Mouse (Mus musculus) heart, postnatal 0 days (tissue): ENCODE data around the gene Nfasc. TPM values are rescaled to one million over a fixed set of nuclear protein-coding genes. Genes with fewer than 3 reads are reported as not detected.

Experiments
- ATAC-seq: fragments of 200-750 bp; cut with Nextera tagmentation; 2 replicates; pipeline ENCODE4 v1.8.0; 2017; ENCODE audit warnings: low read depth, moderate number of reproducible peaks, moderate library complexity; ENCODE audit not compliant: insufficient read depth
- DNase-seq: peaks from one replicate; pipeline ENCODE4 v3.0.0-alpha.2; 2016; ENCODE audit warnings: low spot score
- H3K27ac ChIP-seq: fragments of 300-500 bp; sonication (generic); 2 replicates; pipeline ENCODE4 v1.5.1; 2014; ENCODE audit warnings: low read depth, mild to moderate bottlenecking
- H3K27me3 ChIP-seq: fragments of 300-500 bp; sonication (generic); 2 replicates; pipeline ENCODE4 v1.6.1; 2014; ENCODE audit warnings: low read length, mixed read lengths; ENCODE audit not compliant: control insufficient read depth, insufficient read depth
- H3K36me3 ChIP-seq: fragments of 300-500 bp; sonication (generic); replicated peaks from 2 replicates; pipeline ENCODE4 v1.6.1; 2014; ENCODE audit warnings: low read length, mixed read lengths; ENCODE audit not compliant: control insufficient read depth, insufficient read depth
- H3K4me1 ChIP-seq: fragments of 300-500 bp; sonication (generic); 2 replicates; pipeline ENCODE4 v1.6.1; 2014; ENCODE audit warnings: antibody characterized with exemption; ENCODE audit not compliant: control insufficient read depth, insufficient read depth
- H3K4me2 ChIP-seq: fragments of 300-500 bp; sonication (generic); 2 replicates; pipeline ENCODE4 v1.6.1; 2014; ENCODE audit warnings: low read depth, mild to moderate bottlenecking, low read length, moderate library complexity
- H3K4me3 ChIP-seq: fragments of 300-500 bp; sonication (generic); 2 replicates; pipeline ENCODE4 v1.5.1; 2014; ENCODE audit warnings: low read depth, low read length
- H3K9ac ChIP-seq: fragments of 300-500 bp; sonication (generic); replicated peaks from 2 replicates; pipeline ENCODE4 v1.6.1; 2014; ENCODE audit warnings: low read depth, low read length, mixed read lengths
- H3K9me3 ChIP-seq: fragments of 300-500 bp; sonication (generic); replicated peaks from 2 replicates; pipeline ENCODE4 v1.6.1; 2016; ENCODE audit warnings: low read length; ENCODE audit not compliant: control insufficient read depth
- CTCF ChIP-seq: IDR thresholded peaks from 2 replicates; pipeline ENCODE4 v1.5.1; 2016; ENCODE audit warnings: antibody characterized with exemption, control low read depth, low read depth
- EP300 ChIP-seq: IDR thresholded peaks from 2 replicates; pipeline ENCODE4 v1.6.1; 2016; ENCODE audit warnings: antibody characterized with exemption, low read depth
- WGBS: fragments of 180-500 bp; shearing (Covaris S2); extraction: QIAGEN DNeasy Blood & Tissue Kit; methylation state at CpG from one replicate; pipeline ENCODE4 v1.1.7; 2014; 5-methylcytosine and 5-hydroxymethylcytosine counted together
- polyA plus RNA-seq: library from polyadenylated mRNA; unstranded; fragments of >200 nt; fragmentation: Nextera tagmentation; extraction: Ambion mirVana; gene quantifications from 2 replicates; pipeline ENCODE4 v1.2.1, GENCODE M21; 2015
- total RNA-seq: library from RNA; depleted of rRNA; stranded (reverse); fragments of >200 nt; gene quantifications from 2 replicates; pipeline ENCODE4 v1.2.3, GENCODE M21; 2014; ENCODE audit warnings: low replicate concordance

Nfasc gene
- total and polyA plus RNA-seq, 2 experiments from 2014 or later = 0.08 to 0.11 TPM

DNA sequence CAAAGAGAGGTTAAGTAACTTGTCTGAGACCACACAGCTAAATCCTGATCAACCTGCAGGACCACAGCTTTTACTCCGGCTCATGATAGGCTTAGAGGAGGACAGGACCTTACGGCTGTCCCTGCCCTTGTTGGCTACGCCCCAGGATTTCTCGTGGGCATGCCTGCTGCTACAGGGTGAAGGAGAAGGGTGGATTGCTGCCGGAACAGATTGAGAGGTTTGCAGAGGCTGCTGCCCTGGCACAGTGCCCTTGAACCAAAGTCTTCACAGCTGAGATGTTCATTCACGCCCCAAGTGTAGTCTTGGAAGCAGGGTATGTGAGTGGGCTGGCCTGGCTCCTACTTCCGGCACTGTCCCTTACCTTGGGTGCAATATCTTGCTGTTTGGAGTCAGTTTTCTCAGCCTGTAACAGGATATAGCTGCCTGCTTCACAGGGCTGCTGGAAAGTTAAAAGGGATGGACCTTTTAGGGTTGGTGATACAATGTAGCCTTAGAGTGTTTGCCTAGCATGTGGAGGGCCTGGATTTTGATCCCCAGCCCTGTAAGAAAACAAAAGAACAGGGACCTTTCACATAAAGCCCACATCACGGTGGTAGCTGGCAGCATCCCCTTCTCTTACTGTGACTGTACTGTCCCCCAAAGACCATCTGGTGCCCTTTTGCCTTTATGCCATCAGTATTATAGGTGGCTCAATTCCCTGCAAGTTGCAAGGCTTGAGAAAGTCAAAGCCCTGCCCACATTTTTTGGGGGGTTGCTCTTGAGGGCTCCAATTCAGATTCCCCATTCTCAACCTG, 180.5 kb downstream of the Nfasc start:
- DNase-seq = no peak
- ATAC-seq = no peak
- Histone ChIP-seq H3K36me3 (no peaks in the 10 kb centered on the region), H3K4me3 (no peak overlapping the region), H3K9ac (no peak overlapping the region), H3K4me2 (no peak overlapping the region), H3K27me3 (0 out of 2 replicates have a peak, but pooled peaks cover 3% of the 10 kb centered on the region), H3K27ac (no peak overlapping the region), H3K4me1 (peaks cover 22% of the 10 kb centered on the region), H3K9me3 (no peaks in the 10 kb centered on the region)
- WGBS = 42% methylated on average over 8 of the region's 8 CpGs
- TF ChIP-seq CTCF = no peak
- TF ChIP-seq EP300 = no peak

GRCm38 (mm10) chr1:132559045-132559444, 182.6 kb downstream of the Nfasc start:
- Histone ChIP-seq H3K9ac (no peak overlapping the region), H3K4me1 (peaks cover 22% of the 10 kb centered on the region), H3K36me3 (no peaks in the 10 kb centered on the region), H3K9me3 (no peaks in the 10 kb centered on the region), H3K27me3 (0 out of 2 replicates have a peak, but pooled peaks cover 3% of the 10 kb centered on the region), H3K4me2 (no peak overlapping the region), H3K4me3 (no peak overlapping the region), H3K27ac (no peak overlapping the region)
- ATAC-seq = no peak
- TF ChIP-seq CTCF = no peak
- no peak for TF ChIP-seq EP300
- no peak for DNase-seq
- WGBS = 39% methylated on average over 6 of the region's 6 CpGs

GRCm38 (mm10) chr1:132557901-132558631, 183.5 kb downstream of the Nfasc start:
- Histone ChIP-seq H3K27ac (no peak overlapping the region), H3K4me3 (no peak overlapping the region), H3K9ac (no peak overlapping the region), H3K9me3 (no peaks in the 10 kb centered on the region), H3K36me3 (no peaks in the 10 kb centered on the region), H3K4me2 (no peak overlapping the region), H3K4me1 (peaks cover 22% of the 10 kb centered on the region), H3K27me3 (0 out of 2 replicates have a peak, but pooled peaks cover 3% of the 10 kb centered on the region)
- DNase-seq (peak; percentile 54), ATAC-seq (peak; percentile 88)
- 16% methylated on average over 9 of the region's 9 CpGs for WGBS
- no peak for TF ChIP-seq EP300
- TF ChIP-seq CTCF = no peak

DNA sequence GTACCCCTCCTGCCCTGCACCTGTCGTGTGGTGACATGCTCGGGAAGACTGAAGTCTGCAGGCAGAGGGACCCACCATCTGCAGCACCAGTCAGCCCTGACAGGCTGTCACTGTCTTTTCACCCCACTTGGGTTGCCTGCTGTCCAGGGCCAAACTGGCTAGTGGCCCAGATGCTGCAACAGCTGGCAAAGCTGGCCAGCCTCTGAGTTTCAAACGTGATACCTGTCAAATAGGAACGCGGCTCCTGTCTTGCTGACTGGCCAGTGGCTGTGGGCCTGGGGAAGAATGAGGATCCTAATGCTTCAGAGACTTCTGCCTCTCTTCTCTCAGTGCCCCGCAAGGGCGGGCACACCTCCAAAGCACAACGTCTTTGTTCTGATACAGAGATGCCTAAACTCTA, 197.8 kb downstream of the Nfasc start:
- H3K36me3 ChIP-seq = no peaks in the 10 kb centered on the region
- H3K4me3 ChIP-seq = no peak overlapping the region
- DNase-seq (no peak), ATAC-seq (no peak)
- H3K27me3 ChIP-seq = peaks cover 74% of the 10 kb centered on the region
- H3K27ac ChIP-seq = no peak overlapping the region
- H3K4me1 ChIP-seq = no peaks in the 10 kb centered on the region
- TF ChIP-seq CTCF (no peak), EP300 (no peak)
- whole genome bisulfite sequencing = 60% methylated on average over 8 of the region's 8 CpGs
- no peak overlapping the region for H3K9ac ChIP-seq
- H3K9me3 ChIP-seq = no peaks in the 10 kb centered on the region
- no peak overlapping the region for H3K4me2 ChIP-seq

DNA sequence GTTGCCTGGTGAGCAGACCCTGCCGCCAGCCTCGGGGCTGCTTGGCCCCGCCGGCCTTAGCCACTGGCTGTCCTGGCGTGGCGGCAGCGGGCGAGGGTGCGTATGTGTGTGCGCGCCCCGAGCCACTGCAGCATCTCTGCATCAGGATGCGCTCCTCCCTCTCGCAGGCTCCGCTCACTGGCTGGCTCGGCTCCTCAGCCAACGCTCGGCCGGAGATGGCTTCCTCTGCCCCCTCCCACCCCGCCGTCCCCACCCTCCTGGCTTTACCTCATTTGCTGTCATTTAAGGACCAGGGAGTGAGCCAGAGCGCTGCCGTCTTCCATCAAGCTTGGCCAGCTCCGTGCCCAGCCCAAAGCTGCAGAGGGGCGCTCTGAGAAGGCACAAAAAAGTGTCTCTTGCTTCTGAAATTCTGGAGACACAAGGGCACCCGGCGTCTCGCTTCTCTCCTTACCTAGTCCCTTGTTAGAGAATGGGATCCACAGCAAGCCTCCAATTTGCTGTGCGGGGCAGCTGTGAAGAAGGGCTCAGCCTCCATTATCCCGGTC, 198.8 kb downstream of the Nfasc start, which contains the start of gene Cntn2:
TSS of gene Cntn2 (minus strand) at position 495 of the 545 bp plus-strand sequence.
- H3K4me3 ChIP-seq = 0 out of 2 replicates have a peak within 1 kb of the TSS, but pooled peaks have one; percentile 7
- H3K4me1 ChIP-seq = no peaks in the 10 kb centered on the region
- H3K4me2 ChIP-seq = 0 out of 2 replicates have a peak within 1 kb of the TSS, but pooled peaks have one; percentile 10
- no peaks in the 10 kb centered on the region for H3K9me3 ChIP-seq
- ATAC-seq (no peak), DNase-seq (no peak)
- no peaks in the 10 kb centered on the region for H3K36me3 ChIP-seq
- no peak within 1 kb of the TSS for H3K9ac ChIP-seq
- peaks cover 78% of the 10 kb centered on the region for H3K27me3 ChIP-seq
- H3K27ac ChIP-seq = no peak within 1 kb of the TSS
- WGBS = 3% methylated on average over 30 of the region's 30 CpGs
- TF ChIP-seq CTCF (no peak), EP300 (no peak)
